Mouse (Mus musculus) right cerebral cortex, postnatal 36 days (tissue): ENCODE data around the gene Foxi1.
"Not testable (repeated sequence)": the region's sequence is repeated elsewhere in the genome, so short reads cannot be mapped to it uniquely, and the experiment has no call there.

Experiments
- DNase-seq, 2 experiments: peaks; one replicate each; pipeline ENCODE4 v3.0.0; 2022; ENCODE audit warnings: low spot score in 2 of 2, mixed read lengths in 1 of 2

Gene Foxi1

DNA sequence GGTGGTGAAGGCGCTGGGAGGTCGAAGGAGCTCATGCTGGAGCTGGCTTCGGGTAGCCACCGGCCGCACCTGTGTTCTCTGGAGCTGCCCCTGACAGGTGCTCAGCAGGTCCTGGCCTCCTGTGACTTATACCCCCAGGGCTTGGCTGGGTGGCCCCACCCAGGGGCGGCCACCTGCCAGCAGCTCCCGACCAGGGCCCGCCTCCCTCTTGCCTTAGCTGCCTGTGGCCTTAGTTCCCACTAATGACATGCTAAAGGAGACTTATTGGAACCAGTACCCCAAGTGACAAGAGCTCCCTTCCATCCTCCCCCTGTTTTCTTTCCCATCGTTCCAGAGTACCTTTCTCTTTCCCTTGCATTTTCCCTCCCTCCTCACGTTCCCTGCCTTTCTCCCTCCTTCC is at the start of gene Foxi1:
Gene Foxi1, minus strand, starts transcription at position 101 of the 400 bp plus-strand sequence.
- DNase-seq: no peak

DNA sequence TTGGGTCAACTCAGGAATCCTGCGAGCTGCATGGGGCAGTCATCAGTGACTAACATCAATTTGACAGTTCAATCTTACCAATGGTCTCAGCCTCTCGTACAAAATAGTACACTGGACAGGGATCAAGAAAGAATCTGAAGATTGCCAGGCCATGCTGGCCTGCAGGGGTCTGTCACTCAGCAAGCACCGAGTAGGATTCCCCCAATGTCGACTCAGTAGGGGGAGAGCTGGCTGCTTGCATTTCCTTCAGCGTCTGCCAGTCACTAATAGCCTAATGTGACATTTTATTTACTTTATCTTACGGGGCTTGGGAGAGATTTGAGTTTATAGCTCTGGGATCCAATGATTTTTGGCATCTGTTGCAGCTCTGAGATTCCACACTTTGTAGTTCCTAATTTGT is 35.1 kb upstream of the Foxi1 start:
- no peak for DNase-seq

DNA sequence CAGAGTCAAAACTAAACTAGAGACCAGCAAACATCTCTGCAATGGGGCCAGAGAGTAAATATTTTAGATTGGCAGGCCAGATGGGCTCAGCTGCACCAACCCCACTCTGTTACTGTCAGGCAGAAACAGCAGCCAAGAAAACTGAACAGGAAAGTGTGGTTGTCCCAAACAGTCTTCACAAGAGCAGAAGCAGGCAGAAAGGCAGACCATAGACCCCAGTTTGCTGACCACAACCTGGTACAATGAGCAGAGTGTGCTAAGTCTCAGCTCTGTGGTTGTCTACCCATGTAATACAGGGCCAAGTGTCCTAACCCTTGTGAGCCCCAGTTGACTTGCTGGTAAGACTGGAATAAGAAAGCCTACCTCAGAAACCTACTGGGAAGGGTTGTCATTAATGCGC is 32.4 kb upstream of the Foxi1 start:
- DNase-seq: no peak

DNA sequence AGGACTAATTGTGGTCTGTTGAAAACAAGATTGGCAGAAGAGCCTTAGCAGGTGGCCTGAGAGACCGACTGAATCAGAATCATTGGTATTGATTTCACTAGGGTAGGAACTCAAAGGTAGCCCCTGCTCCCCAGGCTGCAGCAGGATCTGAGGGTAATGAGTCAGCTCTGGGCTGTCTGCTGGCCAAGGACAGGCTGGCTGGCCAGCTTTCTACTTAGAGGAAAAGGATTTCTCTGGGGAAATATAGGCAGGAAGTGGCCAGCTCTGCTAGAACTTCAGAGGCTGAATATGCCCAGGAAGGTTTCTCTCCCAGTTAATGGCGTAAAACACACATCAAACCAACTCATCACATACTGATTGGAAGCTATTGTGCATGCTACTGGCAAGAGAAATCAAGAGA is 31.8 kb upstream of the Foxi1 start:
- no peak for DNase-seq

DNA sequence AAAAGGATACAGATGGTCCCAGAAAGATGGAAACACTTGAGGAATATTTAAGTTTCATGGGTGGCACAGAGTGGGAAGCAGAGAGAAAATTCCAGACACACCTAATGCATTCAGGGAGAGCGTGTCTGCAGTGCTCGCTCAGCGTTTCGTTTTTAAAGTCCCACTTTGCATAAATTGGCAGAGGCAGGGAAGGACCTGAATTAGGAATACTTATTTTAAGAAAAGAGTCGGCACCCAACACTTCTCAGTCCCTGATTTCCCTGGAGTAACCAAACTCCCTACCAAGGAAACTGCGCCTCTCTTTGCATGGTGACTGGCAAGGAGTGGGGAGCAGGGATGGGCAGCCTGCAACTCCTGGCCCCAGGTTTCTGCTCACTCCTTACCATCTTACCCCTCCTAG is 29.0 kb upstream of the Foxi1 start:
- peak in 1 of 2 experiments; percentile 4 for DNase-seq

DNA sequence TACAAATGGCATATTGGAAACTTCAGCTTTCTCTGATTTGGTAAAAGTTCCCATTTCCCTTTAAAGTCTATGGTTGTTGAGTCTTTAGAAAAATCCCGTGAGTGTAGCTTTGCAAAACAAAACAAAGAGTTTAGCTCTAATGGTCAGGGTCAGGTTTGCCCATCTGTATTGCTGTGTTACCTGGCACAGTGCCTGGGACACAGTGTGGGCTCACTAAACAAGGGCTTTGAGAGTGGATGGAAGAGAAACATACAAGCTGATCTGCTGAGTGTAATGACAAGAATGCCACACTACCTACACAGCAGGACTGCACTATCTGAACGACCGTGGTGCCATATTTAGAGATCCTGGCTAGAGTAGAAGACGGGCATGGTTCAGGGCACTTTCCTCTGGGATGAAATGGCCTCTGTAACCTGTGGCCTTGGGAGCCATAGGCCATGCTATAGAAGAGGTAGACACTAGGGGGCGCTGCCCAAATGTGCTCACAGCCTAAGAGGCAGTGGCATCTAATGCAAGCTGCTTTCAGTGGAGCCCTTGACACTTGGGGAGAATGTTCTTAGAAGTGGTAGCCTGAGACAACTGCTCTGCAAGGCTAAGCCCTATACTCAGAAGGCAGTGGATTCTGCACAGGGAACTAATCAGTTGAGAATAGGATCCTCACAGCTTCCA is 28.3 kb upstream of the Foxi1 start:
- no peak for DNase-seq

DNA sequence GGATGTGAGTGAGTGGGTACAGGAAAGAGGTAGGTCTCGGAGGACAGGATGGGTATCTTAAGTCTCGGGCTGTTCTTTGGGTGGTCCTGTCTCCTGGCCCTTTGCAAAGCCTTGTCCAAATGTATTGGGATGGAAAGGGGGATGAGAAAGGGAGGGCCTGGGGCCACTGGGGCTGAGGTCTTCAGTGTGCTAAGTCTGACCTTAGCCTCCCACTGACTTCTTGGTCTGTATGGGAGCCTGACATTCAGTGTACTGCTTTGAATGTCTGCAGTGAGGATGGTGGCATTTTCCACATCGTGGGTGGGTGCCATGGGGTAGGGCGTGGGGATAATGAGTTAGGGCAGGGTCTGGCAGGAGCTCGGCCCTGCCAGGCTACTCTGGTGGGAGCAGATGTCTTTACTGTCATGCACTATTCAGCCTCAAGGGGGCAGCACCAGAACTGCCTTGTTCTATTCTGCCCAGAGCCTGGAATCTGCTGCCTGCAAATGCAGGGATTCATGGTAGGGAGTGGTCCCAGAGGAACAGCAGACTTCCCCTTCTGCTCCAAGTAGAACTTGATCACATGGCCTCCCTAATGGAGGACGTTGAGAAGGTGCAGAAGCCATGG is 21.0 kb upstream of the Foxi1 start:
- peak; percentile 58 to 66 for DNase-seq

DNA sequence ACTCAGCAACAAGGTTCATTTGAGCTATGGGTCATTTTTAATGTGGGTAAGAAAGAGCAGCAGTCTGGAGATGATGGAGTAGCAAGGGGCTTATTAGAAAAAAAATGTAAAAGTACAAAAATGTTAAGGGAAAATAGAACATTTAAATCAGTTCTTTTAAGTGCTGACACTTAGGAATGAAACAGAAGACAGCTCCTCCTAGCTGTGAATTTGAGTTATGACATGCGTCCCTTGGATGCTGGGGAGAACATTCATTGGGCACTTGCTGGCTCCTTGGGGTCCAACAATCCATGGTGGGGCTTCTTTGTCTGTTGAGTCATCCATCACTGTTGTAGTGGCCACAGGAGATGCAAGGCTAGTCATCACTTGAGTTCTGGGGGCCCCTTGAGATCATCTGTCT is 19.3 kb upstream of the Foxi1 start:
- no peak for DNase-seq

DNA sequence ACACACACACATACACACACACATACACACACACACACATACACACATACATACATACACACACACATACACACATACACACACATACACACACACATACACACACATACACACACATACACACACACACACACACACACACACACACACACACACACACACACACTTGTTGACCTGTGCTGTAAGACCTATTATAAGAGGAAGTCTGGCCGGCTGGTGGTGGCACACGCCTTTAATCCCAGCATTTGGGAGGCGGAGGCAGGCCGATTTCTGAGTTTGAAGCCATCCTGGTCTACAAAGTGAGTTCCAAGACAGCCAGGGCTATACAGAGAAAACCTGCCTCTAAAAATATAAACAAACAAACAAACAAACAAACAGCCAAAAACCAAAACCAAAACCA is 12.7 kb upstream of the Foxi1 start:
- not testable (repeated sequence) for DNase-seq

DNA sequence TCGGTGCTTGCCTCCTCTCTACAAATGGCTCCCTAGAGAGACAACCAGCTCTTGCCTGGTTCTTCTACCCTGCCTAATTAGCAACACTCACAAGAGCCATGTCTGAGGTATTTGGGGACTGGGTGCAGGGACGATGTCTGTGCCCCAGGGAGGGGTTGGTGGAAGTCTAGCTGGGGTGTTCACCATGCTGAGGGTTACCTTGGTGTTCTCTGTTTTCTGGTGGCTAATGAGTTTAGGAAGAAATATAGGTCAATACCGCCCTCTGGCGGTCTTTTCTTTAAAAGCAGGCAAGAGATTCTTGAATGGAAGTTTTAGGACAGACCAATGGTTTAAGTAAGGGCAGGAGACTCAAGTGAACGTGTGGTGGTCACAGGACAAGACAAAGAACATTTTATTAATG is 5.0 kb upstream of the Foxi1 start:
- peak; percentile 50 to 56 for DNase-seq

DNA sequence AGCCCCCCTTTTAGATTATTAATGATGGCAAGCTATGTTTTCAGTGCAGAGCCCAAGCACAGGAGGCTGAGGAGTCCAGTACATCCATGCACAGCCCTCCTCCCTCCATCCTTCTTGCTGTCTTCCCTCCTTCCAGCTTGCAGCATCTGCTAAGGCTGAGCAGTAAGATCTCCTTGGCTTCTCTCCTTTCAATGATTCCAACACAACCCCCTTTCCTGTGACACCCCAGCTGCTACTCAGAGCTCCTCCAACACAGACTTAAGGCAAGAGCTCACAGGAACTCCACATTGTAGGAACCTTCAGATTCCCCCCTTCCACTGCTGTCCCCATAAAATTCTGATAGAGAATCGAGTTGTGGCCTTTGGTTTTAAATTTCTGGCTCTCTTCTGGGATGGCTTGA is 5.1 kb downstream of the Foxi1 start:
- no peak for DNase-seq

DNA sequence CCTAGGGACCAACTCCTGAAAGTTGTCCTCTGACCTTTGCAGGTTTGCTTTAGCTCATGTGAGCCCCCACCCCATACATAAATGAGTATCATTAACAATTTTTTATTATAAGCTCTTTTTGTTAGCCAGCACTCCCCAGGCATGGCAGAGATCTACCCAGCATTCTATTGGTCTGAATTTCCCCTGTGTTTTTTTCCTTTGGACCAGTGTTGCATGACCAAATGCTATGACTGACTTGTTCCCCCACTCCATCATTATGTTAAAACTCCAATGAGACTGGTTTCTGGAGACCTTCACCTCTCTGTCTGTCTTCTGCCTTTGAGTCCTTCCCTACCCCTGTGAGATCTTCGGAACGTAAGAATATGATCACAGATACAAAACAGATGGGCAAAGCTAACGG is 12.7 kb downstream of the Foxi1 start:
- DNase-seq: no peak

DNA sequence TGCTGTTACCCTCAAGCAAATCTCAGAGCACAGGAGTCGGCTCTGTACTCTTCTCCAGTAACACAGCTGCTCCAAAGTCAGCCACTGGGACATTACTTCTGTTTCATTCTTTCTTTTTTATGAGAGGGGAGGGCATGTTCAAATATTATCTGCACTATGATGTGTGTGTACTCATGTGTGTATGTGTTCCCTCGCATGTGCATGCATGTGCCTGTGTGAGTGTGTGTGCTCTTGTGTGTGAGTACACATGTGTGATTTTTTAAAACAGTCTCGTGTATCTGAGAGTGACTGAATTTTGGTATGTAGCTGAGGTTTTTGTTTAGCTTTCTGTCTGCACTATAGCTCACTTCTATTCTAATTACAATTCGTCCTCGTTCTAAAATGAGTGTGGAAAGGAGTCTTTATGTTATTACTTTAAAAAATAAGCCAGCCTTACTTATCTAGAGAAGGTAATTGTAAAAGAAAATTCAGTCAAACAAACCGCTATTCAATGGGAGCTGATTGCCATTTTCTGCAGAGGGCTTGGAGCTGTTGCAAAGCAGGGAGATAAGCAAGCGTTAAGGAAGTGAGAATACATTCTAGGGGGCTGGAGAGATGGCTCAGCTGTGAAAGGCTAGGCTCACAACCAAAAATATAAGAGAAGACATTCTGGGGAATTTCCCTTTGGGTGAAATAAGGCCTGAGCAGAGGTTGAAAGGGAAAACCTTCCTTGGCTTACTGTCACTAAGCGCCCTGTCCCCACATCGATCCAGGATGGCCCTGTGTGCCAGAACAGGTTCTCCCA is 13.5 kb downstream of the Foxi1 start:
- no peak for DNase-seq

DNA sequence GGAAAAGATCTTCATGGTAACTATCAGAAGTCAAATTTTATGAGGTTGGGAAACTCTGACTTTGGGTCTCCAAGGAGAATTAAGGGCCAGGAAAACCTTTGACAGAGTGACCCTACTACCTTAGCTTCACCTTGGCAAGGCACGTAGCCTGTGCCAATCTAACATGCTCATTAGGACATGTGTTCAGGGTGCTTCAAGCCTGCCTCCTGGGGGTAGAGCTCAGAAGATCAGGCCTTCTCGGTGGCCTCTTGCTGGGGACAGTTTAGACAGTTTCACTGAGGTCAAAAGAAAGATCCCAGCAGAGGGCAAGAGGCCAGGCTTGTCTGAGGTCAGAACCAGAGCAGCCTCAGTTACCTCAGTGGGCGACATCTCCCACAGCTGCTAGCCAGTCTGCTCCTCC is 14.2 kb downstream of the Foxi1 start:
- no peak for DNase-seq

DNA sequence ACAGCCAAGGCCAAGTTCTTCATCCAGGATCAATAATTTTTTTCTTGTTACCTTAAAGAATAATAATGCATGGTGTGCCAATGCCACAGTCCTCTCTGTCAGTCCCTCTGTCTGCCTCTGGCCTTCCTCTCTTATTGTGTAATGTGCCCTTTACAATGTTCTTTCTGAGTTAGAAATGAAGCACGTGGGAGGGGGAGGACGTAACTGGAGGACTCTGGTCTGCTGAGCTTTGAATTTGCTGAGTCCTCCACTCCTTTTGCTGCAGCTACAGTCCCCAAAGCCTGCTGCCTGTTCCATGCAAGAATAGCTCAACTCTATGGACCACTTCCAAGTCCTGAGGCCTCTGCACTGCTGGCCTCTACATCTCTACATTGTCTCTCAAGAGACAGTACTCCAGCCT is 23.6 kb downstream of the Foxi1 start:
- DNase-seq: no peak

DNA sequence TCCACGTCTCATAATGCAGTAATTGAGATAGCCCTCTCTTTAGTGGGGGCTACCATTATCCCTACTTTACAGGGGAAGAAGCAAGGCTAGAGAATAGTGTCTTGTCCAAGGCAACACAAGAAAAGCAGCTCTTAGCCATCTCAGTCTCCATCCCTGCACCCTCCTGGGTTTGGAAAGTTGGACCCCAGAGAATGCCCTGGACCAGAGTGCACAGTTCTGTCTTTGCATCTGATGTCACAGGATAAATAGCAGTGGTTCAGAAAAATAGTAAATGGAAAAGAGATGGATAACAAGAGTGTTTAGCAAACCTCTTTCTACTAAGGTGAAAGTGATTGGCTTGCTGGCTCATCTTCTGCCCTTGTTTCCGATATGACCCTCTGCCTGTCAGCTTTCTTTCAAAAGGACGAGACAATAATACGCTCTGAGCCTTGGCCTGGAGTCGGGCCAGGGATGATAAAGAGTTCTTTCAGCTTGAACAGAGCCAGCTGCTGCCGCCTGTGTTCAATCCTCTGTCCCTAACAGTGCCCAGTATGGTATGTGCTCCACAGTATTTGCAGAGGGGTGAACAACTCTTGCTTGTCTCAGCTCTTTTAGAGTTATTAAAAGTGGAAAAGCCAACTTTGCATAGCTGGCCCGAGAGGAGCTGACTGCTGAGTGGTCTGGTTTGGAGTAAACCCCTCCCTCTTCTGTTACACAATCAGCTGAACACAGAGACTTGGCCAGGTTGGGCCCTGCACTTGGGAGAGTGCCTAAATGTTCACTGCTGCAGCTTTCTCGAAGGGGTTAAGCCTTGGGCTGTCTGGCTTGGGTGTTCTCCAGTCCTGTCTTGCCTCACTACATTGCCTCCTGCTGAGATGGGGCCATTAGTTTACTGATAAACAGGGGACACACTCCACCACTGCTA is 26.4 kb downstream of the Foxi1 start:
- DNase-seq: peak in 1 of 2 experiments; percentile 16

DNA sequence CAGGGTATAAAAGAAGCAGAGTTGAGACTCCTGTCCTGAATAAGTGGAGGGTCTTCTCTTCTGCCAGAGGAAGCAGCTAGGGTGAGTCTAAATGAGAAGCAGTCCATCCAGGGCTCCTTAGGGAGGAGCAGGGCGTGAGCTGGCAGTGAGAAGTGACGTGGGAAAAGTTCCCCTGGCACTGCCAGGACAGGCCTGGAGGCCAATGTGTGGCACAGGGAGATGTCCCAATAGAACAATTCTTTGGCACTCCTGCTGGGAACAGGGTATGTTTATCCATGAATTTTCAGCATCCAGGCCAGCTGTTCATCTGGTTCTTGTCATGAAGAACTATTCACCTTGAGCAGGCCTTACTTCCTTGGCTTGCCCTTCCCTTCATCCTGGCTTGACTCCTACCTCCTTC is 29.1 kb downstream of the Foxi1 start:
- no peak for DNase-seq

DNA sequence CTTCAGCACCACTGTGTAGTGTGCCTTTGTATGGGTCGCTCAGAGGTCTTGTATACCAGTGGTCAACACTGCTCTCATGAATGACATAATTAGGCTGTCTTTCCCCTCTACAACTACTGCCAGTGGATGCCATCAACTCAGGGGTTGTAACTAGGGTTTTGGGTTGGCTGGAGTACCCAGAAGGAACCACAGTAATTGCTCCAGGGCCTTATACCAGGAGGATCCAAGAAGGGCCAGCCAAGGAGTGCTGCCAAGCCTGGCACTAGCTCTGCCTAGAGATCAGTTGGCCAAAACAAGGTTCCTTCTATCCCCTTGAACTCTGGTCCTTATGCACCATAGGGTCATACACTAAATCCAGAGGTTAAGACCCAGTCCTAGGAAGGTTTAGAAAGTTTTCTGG is 31.5 kb downstream of the Foxi1 start:
- DNase-seq: peak; percentile 6 to 17

DNA sequence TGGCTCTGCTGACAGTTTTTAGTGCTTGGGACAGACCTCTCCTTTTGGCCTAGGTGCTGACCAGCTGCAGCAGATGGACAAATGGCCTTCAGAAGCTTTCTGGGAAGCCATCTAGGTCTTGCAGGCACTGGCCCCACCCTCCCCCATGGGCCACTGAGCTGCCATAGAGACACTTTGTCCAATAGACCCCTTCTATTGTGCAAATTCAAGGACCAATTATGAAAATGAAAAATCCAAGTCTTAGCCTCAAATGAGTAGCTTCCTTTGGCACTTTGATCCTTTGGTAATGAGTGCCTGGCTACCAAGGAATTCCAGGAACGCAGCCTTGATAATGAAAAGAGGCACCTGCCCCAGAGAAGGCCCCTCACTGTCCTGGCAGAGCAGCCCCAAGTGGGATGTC is 36.7 kb downstream of the Foxi1 start:
- no peak for DNase-seq

DNA sequence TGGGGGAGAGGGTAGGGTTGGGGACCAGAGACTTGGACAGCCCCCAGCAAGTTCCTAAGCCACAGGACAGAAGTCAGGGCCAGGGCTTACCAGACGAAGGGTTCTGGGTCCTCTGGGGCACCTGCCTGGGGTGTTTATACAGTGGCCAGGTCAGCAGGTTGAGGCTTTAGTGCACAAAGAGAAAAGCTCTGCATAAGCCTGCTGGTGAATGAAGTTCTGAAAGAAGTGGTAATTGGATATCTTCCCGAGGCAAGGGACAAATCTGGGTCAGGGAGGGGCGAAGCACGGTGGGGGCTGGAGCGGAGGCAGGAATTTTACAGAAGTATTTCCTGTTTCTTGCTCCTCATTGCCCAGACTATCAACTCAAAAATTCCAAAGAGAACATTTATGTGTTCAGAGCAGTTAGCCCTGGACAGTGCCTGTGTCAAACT is 38.4 kb downstream of the Foxi1 start:
- DNase-seq: no peak

DNA sequence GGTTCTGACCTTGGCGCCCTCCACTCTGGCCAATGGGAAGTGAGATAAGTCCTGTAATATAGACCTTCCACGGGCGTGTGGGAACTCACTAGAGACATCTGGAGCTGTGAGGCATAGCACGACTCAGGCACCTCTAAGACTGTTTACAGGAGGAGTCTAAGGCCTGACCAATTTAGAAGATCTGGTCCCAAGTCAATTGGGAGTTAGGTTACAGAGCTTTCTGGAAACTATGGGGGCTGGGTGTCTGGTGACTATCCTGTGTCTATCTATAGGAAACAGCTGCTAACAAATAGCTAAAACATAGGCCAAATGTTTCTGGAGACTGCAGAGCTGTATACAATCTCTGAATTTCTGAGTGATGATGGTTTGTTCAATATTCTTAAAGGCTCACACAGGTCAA is 41.5 kb downstream of the Foxi1 start:
- no peak for DNase-seq

DNA sequence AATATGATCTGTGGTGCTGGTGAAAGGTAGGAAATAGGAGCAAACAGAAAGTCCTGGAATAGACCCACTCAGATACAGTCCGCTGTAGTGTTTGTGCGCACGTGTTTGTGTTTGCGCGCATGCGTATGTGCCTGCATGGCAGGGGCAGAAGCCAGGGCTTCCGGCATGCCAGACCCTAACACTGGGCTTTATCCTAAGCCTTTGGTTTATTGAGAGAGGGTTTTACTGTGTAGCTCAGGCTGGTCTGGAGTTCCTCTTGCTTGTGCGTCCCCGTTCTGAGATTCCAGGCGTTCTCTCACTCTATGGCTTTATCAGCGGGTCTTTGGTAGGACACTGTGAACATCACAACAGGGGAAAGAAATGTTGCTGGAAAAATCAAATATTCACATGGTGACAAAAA is 42.6 kb downstream of the Foxi1 start:
- no peak for DNase-seq
